Mouse (Mus musculus) urinary bladder, postnatal 4 days (tissue): ENCODE data around the gene Cep57l1.
A peak's percentile ranks its signal among the peaks of the same experiment; 100 is the strongest.

Source experiments
- DNase-seq, 2 experiments: peaks; one replicate each; pipeline ENCODE4 v3.0.0; 2021 to 2022; ENCODE audit warnings: low spot score in 2 of 2

The Cep57l1 gene

DNA sequence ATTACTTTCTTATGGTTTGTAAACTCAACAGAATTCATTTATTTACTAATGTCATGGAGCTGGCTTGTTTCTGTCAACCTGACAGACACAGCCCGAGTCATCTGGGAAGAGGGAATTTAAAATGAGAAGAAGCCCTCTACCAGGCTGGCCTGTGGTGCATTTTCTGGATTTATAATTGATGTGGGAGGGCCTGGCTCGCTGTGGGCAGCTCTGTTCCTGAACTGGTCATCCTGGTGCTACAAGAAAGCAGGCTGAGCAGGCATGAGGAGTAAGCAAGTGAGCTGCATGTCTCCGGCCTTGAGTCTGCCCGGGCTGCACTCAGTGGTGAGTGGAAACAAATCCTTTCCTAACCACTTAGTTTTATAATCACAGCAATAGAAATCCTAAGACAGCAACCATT lies 65.7 kb downstream of the Cep57l1 start:
- no peak for DNase-seq

DNA sequence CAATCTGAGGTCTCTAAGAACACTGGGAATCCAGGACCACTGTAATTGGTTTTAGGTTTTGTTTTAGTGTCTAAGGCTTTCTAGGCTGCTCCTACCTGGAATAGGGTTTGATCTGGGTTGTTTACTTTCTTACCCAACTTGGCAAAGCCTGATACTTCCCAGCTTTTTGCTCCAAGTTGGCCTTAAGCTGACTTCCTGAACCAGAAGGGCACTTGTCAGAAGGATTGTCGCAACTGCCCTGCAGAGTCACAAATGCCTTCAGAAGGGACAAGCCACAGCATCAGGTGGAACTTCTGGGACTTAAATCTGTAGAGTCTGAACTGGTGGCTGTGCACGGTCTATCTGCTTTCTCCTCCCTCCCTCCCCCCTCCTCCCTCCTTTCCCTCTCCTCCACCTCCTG lies 69.5 kb downstream of the Cep57l1 start:
- no peak for DNase-seq

DNA sequence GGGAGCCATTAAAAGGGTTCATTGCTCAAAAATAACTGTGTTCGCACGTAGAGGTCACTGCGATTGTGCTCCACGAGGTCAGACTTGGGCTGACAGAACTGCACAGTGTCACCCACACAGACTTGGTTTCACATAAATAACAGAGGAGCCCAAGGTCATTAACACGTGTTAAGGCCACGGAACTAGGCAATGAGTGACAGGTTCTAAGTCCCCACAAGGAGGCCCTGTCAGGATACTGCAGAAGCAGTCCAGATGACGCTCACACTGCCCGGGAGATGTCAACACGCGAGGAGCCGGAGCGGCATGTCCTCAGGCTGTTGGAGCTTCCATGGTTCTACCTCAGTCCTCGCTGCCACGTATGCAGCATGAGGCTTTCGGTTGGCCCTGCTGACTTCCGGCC lies 72.4 kb downstream of the Cep57l1 start:
- DNase-seq, result no peak

DNA sequence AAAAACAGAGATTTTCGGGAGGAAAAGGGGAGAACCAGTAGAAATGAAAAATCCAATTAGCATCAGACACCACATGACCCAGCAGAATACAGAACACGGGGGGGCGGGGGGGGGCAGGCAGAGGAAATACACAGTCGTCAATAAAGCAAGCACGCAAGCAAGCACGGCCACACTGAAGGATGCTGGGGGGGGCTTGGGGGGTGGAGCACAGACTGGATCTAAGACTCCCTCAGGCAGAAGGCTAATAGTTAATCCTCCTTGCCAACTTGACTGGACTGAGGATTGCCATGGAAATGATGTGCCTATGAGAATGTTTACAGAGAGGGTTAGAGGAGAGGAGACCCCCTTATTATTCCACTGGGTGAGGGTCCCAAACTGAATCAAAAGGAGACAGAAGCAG lies 74.3 kb downstream of the Cep57l1 start:
- DNase-seq, result no peak

DNA sequence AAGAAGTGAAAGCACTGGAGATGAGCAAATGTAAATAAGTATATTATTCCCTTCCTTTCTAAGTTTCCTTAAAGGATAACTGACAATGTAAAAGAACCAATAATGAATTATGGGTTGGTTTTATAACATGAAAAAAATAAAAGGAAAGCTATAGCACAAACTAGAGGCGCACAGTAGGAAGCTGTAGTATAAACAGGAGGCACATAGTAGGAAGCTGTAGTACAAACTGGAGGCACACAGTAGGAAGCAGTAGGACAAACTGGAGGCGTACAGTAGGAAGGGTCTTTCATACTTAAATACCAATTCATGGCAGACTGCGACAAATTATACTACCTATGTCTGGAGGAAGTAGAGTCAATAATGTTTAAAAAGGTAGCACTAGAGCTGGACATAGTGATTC lies 76.5 kb downstream of the Cep57l1 start:
- no peak for DNase-seq

DNA sequence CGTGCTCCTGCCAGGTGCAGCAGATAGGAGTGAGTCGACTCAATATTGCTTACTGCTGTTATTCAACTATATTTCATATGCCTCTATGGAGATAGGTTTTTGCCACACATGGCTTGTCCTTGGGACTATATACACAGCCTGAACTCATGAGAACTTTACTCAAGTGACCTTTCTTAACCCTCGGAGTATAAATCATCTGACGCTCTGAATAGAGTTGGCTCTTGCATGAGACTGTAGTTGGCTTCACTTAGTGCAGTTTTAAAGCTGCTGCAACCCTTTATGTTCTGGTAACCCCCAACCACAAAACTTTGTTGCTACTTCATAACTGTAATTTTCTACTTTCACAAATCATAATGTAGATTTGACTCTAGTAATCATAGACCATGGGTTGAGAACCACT lies 77.7 kb downstream of the Cep57l1 start:
- no peak for DNase-seq

DNA sequence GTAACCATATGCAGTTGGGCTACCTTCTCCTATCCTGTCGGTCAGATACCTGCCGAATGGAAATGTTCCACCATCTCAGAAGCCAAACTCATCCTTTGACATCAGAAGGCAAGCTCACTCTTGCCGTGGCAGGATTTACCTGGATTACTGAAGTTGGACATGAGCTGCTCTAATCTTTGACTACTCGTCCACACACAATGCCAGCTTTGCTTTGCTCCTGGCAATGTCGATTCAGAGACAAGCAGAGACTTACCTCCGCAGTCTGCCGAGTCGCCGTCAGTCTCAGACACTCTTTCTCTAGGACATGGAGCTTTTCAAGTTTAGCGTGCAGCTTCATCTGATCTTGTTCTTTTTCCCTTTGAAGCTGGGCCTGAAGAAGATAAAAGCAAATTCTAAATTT lies 78.9 kb downstream of the Cep57l1 start:
- no peak for DNase-seq

DNA sequence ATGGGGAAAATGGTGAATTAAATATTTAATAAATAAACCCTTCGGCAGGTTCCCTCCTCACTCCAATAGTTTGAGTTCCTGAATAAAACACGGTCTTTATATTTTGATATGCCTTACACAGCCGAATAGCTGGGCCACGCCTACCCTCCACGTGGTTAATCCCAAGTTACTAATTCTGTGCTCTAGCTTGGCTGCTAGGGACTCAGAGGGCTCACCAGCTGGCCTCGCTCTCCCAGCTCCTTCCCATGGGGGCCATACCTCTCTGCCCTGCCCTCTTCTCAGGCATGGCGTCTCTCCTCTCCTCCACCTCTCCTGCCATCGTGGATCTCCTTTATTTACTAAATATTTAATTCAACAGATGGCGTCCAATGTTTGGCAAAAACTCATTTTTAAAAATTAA lies 83.5 kb downstream of the Cep57l1 start:
- DNase-seq, result no peak

DNA sequence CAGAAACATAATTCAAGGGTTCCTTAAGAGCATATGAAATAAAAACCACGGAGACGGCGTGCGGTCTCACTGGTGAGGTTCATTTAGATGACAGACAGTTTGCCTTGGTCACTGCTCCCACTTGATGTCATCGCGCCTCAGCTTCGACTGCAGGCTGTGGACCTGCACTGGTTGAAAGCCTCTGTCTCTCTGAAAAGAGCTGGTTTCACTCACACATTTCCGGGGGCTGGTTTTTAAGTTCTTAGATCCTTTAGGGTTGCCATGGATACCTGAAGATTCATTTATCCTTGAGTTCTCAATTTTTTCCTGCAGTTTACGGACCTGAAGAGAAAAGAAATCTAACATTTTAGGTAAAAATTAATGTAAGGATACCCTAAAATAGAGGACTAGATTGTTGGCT lies 90.1 kb downstream of the Cep57l1 start:
- no peak for DNase-seq

DNA sequence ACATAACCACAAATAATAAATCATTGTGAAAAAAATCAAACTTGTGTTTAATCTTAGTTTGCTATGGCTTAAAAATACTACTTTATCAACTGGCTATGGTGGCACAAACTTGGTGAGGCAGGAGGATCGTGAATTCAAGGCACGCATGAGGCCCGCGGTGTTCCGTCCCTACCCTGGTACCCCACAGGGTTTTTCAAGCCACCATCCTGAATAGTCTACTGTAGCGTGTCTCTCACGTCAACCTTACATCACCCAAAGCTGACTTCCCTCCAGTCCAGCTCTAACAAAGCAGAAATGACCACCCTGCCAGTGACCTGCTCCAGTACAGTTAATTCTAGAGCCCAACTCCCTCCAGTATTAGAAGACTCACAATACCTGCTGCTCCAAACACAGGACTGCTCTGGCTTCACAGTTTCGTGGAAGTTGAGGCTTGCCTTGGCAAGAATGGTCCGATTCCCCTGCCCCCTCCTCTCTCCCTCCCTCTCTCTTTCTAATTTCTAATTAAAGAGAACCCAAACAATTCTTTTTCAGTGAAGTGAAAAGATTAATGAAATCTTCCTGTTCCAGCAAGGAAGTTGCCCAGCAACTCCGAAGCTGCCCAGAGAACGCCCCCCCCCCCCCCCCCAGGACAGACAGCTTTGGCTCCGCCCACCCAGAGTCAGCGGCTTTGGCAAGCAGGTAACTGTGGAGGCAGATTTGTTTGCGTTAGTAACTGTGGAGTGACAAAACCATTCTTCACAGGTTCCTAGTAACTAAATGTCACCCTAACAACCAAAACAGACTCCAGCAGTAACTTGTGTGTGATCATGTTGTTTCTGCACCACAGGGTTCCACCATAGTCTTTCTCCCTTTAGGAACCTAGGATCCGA lies 93.4 kb downstream of the Cep57l1 start, which contains the start of gene Ccdc162:
Gene Ccdc162, minus strand, starts transcription at position 606 of the 869 bp plus-strand sequence.
- DNase-seq, result no peak

DNA sequence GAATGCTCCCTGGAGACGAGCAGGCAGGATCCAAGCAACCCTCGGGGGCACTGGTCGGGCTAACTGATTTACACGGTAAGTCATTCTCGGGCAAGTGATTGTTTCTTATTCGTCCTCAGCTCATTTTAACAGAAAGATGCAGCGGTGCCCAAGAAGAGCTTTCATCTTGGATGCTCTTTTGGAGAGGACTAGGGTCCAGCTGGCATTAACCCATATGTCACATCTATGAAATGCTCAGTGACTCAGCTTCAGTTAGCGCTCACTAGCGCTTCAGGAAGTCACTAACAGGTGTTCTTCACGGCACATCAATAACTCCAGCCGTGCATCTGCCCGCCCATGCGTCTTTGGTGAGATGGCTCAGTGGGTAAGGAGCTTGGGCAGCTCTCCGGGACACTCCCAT lies 94.1 kb downstream of the Cep57l1 start:
- DNase-seq, result no peak

DNA sequence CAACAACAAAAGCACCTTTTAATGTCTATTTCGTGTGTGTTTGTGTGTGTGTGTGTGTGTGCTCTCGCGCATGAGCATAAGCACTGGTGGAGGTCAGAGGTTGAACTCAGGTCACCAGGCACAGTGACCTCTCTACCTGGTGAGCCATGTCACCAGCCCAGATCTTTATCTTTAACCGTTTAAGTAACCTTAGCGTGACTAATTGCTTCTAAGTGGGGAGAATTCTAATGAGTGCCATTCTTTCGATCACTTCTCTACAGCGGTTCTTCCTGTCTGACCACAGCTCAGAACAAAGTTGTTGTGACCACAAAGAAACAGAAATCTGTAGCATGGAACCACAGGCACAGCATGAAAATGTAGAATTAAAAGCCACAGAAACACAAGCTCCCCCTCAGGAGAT lies 98.2 kb downstream of the Cep57l1 start:
- no peak for DNase-seq

DNA sequence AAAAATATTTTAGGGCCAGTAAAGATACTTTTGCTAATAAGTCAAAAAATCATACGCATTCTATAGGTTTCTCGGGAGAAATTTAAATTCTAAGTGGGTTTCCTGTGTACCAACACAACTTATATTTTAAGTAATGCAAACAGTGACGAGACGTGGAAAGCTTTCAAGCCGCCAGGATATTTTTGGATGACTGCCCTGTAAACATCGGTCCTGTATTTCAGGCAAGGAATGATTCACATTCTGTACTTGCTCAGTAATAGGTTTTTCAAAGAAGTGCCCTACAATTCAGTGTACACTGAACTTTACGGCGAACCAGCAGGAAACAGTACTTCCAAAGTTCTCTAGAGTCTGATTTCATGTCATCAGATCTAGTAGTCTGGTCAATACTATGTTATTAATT lies 98.9 kb downstream of the Cep57l1 start:
- no peak for DNase-seq

DNA sequence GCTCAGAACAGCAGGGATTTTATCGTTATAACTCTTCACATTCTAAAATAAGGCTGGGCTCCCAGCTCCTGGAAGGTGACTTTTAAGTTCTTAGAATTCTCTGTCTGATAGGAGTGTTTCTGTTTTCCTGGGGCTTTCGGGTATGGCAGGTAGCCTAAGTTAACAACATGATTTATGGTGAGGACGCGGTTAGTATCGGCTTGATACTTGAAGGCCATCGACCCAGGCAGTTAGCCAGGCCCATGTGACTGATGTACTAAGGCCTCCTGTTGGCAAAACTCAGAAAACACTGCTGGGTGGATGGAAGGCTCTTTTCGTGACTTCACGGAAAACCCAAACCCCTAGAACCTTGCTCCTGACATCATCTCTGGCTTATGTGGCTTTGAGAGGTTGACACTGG lies 100.3 kb downstream of the Cep57l1 start:
- no peak for DNase-seq

DNA sequence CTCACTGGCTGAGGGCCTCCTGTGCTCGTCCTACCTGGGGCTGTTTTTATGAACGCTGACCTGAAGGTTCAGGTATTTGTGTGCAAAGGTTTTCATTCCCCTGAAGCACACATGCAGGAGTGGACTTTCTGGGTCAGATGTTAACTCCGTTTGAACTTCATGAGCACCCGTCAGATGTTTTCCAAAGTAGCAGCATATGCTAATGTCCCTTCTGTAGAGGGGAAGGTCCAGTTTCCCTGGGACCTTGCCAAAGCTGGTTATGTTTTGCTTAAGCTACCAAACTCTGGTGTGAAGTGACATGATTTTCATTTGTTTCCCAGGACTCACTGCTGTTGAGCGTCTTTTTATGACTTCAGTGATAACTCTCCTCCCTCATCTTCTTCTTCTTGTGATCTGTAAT lies 110.0 kb downstream of the Cep57l1 start:
- DNase-seq, result no peak

DNA sequence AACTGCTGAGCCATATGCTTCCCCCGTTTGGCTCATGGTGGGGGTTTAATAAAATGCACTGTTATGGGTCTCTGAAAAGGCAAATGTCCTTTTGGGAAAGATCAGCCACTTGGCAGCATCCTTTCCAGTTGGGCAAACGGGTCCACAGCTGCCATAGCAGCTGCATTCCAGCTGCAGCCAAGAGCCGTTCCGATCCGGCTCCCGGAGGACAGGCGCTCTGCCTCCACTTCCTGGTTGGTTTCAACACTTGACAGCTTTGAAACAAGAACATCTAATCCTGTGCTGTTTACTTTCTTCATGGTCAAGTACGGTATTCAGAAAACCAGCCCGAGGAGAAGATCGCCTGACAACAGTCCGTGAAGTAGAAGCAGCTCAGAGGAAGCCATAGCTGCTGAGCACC lies 112.6 kb downstream of the Cep57l1 start:
- no peak for DNase-seq

DNA sequence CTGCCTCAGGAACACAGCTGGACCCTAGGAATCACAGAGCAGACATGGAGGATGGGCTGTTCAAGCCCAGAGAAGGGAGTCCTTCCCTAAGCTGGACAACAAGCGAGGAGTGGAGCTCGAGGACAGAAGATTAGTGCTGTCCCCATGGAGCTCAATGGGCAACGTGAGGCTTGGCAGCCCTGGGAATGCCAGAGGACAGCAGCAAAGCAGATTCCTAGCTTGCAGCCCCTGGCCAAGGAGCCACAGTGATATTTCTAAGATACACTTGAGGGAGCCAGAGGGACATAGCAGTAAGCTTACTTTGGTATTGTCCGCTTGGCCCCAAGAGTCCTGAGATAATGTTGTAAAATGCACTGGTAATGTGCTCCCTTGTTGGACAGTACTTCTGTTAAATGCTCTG lies 118.7 kb downstream of the Cep57l1 start:
- DNase-seq, result no peak

DNA sequence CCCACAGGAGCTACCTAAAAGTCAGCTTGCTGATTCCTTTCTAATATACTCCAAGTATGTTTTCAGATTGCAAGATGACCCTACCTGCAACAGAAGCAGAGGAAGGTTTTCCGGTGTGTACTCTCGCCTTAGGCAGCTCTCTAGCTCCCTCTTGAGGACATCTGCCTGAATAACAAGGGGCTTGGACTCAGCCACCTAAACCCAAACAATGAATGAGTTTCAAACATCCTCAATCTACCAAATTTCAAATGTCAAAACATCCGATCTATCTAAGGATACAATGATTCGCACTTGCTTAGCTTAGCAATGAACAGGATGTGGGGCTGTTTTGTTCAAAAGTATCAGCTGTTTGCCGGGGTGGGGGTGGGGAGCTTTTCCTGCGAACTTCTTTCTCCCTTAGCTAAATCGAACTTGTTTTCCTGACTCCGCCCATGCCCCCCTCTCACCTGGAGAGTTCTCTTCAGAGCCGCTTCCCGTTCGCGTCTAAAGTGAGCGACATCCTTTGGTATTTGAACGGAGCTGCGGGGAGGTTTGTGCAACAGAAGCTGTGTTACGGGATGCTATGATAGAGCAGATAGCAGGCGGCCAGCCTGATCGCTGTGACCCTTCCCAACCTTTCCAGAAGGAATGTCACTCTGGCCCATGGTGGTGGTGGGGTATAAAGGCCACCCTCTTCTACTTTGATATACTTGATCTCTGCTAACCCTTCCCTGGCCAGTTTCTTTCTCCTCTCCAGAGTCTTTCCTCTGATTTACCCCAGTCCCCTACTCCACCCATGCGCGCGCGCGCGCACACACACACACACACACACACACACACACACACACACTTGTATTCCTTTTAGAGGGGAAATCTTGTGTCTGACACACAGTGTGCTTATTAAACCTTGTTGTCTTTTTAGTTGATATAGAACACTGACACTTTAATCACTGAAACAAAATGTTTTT lies 119.5 kb downstream of the Cep57l1 start:
- peak in 1 of 2 experiments; percentile 34 for DNase-seq

DNA sequence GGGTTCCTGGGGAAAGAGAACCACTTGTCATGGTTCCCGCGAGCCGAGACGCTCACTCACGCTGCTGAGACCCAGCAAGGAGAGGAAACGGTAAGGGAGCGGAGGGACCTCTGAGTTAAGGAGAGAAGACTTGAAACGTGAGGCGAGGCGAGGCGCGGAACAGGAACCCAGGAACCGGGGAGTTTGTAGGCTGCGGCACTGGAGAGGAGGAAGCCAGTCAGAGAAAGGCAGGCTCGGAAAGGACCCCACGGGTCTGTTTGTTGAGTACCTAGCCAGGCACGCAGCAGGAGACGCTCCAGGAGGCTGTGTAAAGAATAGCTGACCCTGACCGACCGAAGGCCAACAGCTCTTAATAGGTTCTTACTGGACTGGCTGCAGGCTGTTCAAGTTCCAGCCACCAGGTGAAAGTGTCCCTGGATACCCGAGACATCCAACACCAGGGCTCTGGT lies 125.1 kb downstream of the Cep57l1 start:
- no peak for DNase-seq

DNA sequence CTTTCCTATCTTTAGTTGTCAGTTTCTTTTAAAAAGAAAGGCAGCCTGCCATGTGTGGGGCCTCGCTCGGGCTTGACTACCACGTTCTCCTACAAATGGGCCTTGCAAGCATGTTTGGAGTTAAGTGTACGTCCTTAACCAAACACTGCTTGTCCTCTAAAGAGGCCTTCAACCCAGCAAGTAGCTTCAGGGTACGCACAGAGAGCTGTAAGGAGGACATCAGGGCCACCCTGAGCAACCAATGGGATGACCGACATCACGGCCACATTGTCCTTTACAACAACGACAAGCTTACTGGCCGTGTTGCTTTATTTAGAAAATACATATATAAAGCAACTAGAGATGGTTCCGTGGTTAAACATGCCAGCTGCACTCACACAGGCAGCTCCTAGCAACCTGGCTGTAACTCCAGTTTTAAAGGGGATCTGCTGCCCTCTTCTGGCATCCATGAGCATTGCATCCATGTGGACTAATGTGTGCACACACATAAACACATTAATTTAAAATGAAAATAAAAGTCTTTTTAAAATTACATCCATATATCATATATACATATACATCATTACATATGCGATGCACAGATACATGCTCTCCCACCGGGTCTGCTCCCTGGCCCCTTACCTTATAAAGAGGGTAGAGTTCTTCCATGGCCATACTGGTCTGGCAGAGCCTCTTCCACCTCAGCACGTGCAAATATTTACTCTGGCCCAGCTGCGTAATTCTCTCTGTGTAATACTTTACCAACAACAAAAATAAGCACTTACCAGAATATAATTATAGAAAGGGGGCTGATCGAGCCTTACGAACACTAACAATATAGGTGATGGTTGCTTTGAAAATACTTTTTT lies 126.9 kb downstream of the Cep57l1 start:
- DNase-seq, result peak; percentile 70 to 88

DNA sequence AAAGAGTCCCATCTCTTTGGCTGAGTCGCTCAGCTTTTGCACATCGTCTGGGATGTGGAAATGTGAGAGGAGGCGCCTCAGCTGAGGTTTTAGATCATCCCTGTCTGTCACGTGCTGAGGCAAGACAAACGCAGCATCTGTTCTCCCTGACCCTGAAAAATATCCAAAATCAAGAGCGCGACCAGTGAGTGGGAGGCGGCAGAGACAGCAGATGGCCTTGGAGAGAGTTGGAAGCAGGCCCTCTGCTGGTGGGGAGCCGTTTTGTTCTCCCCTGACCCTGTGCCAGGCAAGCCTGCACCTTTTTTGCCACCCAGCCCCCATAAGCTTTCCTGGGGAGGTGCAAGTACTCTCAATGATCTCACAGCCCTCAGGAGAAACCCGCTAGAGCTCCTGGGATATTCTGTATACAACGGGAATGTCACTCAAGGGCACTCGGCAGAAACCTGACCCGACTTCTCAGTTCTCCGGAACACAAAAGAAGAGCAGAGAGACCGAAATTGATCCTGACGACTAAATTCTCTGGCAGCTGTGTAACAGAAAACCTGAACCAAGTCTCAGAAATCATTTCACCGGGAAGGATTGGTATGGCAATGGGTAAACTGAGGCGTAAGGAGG lies 130.8 kb downstream of the Cep57l1 start:
- peak; percentile 70 to 73 for DNase-seq
